Mouse (Mus musculus): ENCODE measurements around the gene Olfr1121. TPM values are rescaled to one million over a fixed set of nuclear protein-coding genes. Genes with fewer than 3 reads are reported as not detected.

The Olfr1121 gene
- polyA plus RNA-seq, 1 experiment, result not detected

DNA sequence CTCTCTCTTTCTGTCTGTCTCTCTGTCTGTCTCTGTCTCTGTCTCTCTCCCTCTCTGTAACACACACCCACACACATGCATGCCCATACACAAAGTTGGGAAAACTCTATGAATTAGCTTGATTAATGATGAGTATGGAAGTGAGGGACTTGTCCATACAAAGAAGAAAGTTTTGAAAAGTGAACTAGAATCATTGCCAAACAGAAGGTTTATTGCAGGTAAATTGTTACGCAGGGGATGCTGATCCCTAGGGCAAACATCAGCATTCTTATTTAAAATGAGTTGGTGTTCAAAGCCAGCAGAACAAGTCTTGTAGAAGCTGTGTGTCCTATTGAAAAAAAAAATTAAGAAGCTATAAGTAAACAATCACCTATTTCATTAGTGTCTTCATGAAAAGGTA lies 46.6 kb downstream of the Olfr1121 start, which contains the start of gene Olfr1123:
Gene Olfr1123 (plus strand): TSS at position 301 of the 400 bp plus-strand sequence.
- Histone ChIP-seq H3K9ac (ENCODE audit: low read depth, poor library complexity, severe bottlenecking) (no peak within 1 kb of the TSS), H3K4me3 (ENCODE audit: low read depth, low read length) (no peak within 1 kb of the TSS)
- no peak for TF ChIP-seq CTCF (IDR thresholded peaks at IDR 0.05; ENCODE audit: low read depth, low read length)
- TF ChIP-seq POLR2A (IDR thresholded peaks at IDR 0.05; ENCODE audit: insufficient read depth, low read length), result no peak
- TF ChIP-seq EP300 (IDR thresholded peaks at IDR 0.05; ENCODE audit: insufficient read depth, low read depth, low read length), result no peak

More for the DNA sequence above, 46.6 kb downstream of the Olfr1121 start, which contains the start of gene Olfr1123:
- no peaks in the 10 kb centered on the region for H3K9me3 ChIP-seq (replicated peaks; ENCODE audit: control insufficient read depth, insufficient read depth, low read length, poor library complexity, severe bottlenecking)
- H3K27me3 ChIP-seq (ENCODE audit: control insufficient read depth, insufficient read depth, low read length, poor library complexity, severe bottlenecking), result no peaks in the 10 kb centered on the region
- no peak within 1 kb of the TSS for H3K27ac ChIP-seq (ENCODE audit: insufficient read depth, low read length)
- no peaks in the 10 kb centered on the region for H3K36me3 ChIP-seq (ENCODE audit: control insufficient read depth, insufficient read depth, low read length, poor library complexity, severe bottlenecking)
- H3K4me1 ChIP-seq (ENCODE audit: control insufficient read depth, insufficient read depth, low read length), result no peaks in the 10 kb centered on the region

Other genes starting within 250 kb of the Olfr1121 start
- gene Olfr1110, start 229.6 kb upstream of the Olfr1121 start, polyA plus RNA-seq (2011; ENCODE audit: insufficient read depth, insufficient read length, low read depth, missing spikeins), result not detected in 2 replicates
- gene Olfr1111, start 217.3 kb upstream of the Olfr1121 start, polyA plus RNA-seq (2011; ENCODE audit: insufficient read depth, insufficient read length, low read depth, missing spikeins), result not detected in 2 replicates
- gene Olfr1112, start 182.1 kb upstream of the Olfr1121 start, polyA plus RNA-seq (2011; ENCODE audit: insufficient read depth, insufficient read length, low read depth, missing spikeins), result not detected in 2 replicates
- gene Olfr1113, start 160.9 kb upstream of the Olfr1121 start, polyA plus RNA-seq (2011; ENCODE audit: insufficient read depth, insufficient read length, low read depth, missing spikeins), result not detected in 2 replicates
- not detected in 2 replicates for gene Olfr1115, start 121.9 kb upstream of the Olfr1121 start, polyA plus RNA-seq (2011; ENCODE audit: insufficient read depth, insufficient read length, low read depth, missing spikeins)
- gene Olfr1116, start 102.4 kb upstream of the Olfr1121 start, polyA plus RNA-seq (2011; ENCODE audit: insufficient read depth, insufficient read length, low read depth, missing spikeins), result 0.10 TPM in 1 of 2 replicates, not detected in the other
- gene Olfr1118, start 62.3 kb upstream of the Olfr1121 start, polyA plus RNA-seq (2011; ENCODE audit: insufficient read depth, insufficient read length, low read depth, missing spikeins), result not detected in 2 replicates
- not detected in 2 replicates for gene Olfr1120, start 15.1 kb upstream of the Olfr1121 start, polyA plus RNA-seq (2011; ENCODE audit: insufficient read depth, insufficient read length, low read depth, missing spikeins)
- gene Olfr1122, start 16.0 kb downstream of the Olfr1121 start, polyA plus RNA-seq (2011; ENCODE audit: insufficient read depth, insufficient read length, low read depth, missing spikeins), result not detected in 2 replicates
- gene Olfr1123, start 46.7 kb downstream of the Olfr1121 start, polyA plus RNA-seq (2011; ENCODE audit: insufficient read depth, insufficient read length, low read depth, missing spikeins), result not detected in 2 replicates
- gene Olfr1124, start 60.4 kb downstream of the Olfr1121 start, polyA plus RNA-seq (2011; ENCODE audit: insufficient read depth, insufficient read length, low read depth, missing spikeins), result not detected in 2 replicates
- gene Olfr1126, start 84.1 kb downstream of the Olfr1121 start, polyA plus RNA-seq (2011; ENCODE audit: insufficient read depth, insufficient read length, low read depth, missing spikeins), result not detected in 2 replicates
- gene Pramel7, start 127.2 kb downstream of the Olfr1121 start, polyA plus RNA-seq (2011; ENCODE audit: insufficient read depth, insufficient read length, low read depth, missing spikeins), result not detected in 2 replicates
- 0.76 and 1.4 TPM in 2 replicates for gene Pramel6, start 136.7 kb downstream of the Olfr1121 start, polyA plus RNA-seq (2011; ENCODE audit: insufficient read depth, insufficient read length, low read depth, missing spikeins)
- not detected in 2 replicates for gene Olfr153, start 161.9 kb downstream of the Olfr1121 start, polyA plus RNA-seq (2011; ENCODE audit: insufficient read depth, insufficient read length, low read depth, missing spikeins)
- not detected in 2 replicates for gene Olfr1128, start 175.6 kb downstream of the Olfr1121 start, polyA plus RNA-seq (2011; ENCODE audit: insufficient read depth, insufficient read length, low read depth, missing spikeins)
- gene Olfr1129, start 204.0 kb downstream of the Olfr1121 start, polyA plus RNA-seq (2011; ENCODE audit: insufficient read depth, insufficient read length, low read depth, missing spikeins), result not detected in 2 replicates
- not detected in 2 replicates for gene Olfr1130, start 236.3 kb downstream of the Olfr1121 start, polyA plus RNA-seq (2011; ENCODE audit: insufficient read depth, insufficient read length, low read depth, missing spikeins)

Measured in ES-Bruce4 (cell line).